Mouse (Mus musculus): ENCODE results near the gene Mapk12.

DNA sequence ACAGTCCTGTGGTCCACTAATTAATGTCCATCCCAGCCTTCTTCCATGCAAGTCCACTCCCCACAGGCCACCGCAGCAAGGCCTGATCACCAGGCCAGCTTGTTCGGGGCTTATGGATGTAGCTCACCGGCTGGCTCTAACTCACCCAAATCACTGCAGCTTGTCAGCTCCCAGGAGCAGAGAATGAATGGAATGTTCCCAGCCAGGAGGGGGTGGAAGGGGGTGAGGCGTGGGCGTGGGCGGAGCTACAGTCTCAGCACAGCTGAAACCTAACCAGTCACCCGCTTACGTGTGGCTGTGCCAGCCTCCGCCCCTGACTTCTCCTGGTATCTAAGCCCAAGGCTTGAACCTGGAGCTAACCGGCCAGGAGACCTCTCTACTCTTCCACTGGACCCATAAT lies 28.9 kb upstream of the Mapk12 start:
- TF ChIP-seq CTCF (conservative IDR thresholded peaks at IDR 0.05; ENCODE audit: low read length) (no peak), POU5F1 (IDR thresholded peaks at IDR 0.05; ENCODE audit: borderline replicate concordance, low read length) (no peak), NANOG (IDR thresholded peaks at IDR 0.05; ENCODE audit: borderline replicate concordance, low read length) (no peak)
